Mouse (Mus musculus): Measurements from ENCODE around the gene Maml2. TPM values are rescaled to one million over a fixed set of nuclear protein-coding genes. Genes with fewer than 3 reads are reported as not detected.

Maml2 gene
- total RNA-seq, 2 experiments from 2014 or later, result 0.26 to 2.3 TPM

GRCm38 (mm10) chr9:13484267-13485240, 186.8 kb downstream of the Maml2 start:
- ATAC-seq (replicated peaks; ENCODE audit: poor library complexity, severe bottlenecking), result peak; percentile 83

- ATAC-seq (replicated peaks; ENCODE audit: poor library complexity, severe bottlenecking), result no peak
These were observed 188.2 kb downstream of the Maml2 start for GRCm38 (mm10) chr9:13485914-13486313.

DNA sequence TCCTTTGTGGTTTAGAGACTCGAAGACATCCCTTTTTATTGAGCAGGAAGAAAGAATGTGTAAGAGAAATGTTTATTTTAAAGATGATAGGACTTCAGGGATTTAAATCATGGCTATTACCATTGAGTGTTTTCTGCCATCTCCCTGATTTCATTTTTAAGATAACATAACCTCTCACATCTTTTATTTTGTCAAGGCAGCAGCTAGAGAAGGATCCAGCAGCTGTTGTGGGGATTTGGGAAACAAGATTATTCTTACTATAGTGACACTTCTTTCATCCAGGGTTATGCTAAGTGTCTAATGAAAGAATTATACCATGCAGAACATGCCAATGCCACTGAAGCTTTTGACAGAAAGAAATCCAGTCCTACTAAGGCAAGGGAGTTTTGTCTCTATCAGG, 193.3 kb downstream of the Maml2 start:
- no peak for ATAC-seq (replicated peaks; ENCODE audit: poor library complexity, severe bottlenecking)

DNA sequence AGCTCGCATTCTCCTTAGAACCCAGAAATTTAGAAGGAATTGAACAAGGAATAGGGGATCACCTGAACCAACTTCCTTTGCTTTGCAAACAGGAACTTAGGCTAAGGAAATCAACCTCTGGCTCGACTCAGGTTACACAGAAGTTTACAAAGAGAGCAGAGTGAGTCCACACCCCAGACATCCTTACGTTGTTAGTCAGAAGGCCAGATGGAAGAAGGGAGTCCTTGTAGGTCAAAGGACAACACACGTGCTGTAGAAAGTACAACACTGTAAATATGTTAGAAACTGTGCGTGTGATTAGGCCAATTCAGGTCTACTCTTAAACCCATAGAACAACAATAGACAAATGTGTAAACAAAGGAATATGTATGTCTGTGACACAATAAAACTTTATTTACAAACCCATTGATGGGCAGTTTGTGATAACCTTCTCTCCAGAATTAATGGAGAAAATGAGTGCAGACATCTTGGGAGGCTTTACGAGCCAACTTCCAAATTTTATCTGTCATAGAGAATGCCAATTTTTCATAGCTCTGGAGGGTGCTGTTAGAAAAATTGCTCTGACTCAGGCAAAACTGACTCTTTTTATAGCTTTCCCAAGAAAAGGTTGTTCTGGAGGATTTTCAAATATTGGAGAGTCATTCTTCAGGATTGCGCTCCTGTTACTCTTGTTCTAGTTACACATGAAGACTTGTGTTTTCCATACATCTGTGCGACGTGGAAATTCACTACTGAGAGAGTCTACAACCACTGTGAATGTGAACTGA, 194.3 kb downstream of the Maml2 start:
- ATAC-seq (replicated peaks; ENCODE audit: poor library complexity, severe bottlenecking), result no peak

GRCm38 (mm10) chr9:13492807-13493206, 195.1 kb downstream of the Maml2 start:
- peak; percentile 55 for ATAC-seq (replicated peaks; ENCODE audit: poor library complexity, severe bottlenecking)

DNA sequence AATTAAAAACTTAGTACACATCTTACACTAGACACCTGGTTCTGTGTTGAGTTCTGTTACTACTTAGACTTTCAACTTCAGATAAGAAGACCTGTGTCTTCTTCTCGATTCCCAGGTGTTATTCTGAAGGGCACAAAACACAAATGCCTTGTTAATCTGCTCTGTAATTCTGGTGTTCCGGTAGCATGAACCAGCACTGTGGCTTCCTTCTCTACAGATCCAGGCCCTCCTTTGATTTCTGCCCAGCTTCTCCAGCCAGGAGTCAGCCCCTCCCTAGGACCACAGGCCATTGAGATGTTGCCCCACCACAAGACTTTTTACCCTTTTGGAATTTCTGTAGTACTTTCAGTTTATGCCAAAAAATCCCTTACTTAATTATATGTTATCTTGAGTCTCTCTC, 196.0 kb downstream of the Maml2 start:
- ATAC-seq (replicated peaks; ENCODE audit: poor library complexity, severe bottlenecking), result no peak

- no peak for ATAC-seq (replicated peaks; ENCODE audit: poor library complexity, severe bottlenecking)
These were observed 197.8 kb downstream of the Maml2 start for GRCm38 (mm10) chr9:13495530-13495929.

GRCm38 (mm10) chr9:13497016-13497415, 199.3 kb downstream of the Maml2 start:
- no peak for ATAC-seq (replicated peaks; ENCODE audit: poor library complexity, severe bottlenecking)

DNA sequence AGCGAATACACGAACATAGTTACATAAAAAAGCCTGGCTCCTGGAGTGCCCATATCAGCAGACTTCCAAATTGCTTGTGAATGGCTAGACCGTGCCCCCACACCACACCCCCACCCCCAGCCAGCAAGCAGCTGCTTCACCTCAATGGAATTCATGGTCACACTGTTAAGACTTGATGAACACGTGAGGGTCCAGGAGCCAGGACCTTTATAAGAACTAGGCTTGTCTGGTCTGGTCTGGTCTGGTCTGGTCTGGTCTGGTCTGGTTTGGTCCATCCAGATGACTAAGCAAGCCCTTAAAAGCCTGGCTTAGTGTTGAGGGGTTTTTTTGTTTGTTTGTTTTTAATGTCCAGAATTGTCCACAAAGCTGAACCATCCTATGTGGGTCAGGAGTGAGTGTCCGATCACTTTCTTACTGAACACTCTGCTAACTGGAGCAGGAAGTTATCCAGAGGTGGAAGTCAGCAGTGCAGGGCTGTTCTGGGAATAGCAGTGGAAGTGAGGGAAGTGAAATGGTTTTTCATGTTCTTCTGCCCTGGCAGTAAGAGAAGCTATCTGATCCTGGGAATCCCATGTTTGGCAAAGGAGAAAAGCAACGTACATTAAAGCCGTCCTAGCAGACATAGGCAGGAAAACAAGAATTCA, 200.1 kb downstream of the Maml2 start:
- ATAC-seq (replicated peaks; ENCODE audit: poor library complexity, severe bottlenecking), result no peak

GRCm38 (mm10) chr9:13500045-13500444, 202.3 kb downstream of the Maml2 start:
- ATAC-seq (replicated peaks; ENCODE audit: poor library complexity, severe bottlenecking), result no peak

- ATAC-seq (replicated peaks; ENCODE audit: poor library complexity, severe bottlenecking), result no peak
These were observed 207.3 kb downstream of the Maml2 start for GRCm38 (mm10) chr9:13505024-13505423.

DNA sequence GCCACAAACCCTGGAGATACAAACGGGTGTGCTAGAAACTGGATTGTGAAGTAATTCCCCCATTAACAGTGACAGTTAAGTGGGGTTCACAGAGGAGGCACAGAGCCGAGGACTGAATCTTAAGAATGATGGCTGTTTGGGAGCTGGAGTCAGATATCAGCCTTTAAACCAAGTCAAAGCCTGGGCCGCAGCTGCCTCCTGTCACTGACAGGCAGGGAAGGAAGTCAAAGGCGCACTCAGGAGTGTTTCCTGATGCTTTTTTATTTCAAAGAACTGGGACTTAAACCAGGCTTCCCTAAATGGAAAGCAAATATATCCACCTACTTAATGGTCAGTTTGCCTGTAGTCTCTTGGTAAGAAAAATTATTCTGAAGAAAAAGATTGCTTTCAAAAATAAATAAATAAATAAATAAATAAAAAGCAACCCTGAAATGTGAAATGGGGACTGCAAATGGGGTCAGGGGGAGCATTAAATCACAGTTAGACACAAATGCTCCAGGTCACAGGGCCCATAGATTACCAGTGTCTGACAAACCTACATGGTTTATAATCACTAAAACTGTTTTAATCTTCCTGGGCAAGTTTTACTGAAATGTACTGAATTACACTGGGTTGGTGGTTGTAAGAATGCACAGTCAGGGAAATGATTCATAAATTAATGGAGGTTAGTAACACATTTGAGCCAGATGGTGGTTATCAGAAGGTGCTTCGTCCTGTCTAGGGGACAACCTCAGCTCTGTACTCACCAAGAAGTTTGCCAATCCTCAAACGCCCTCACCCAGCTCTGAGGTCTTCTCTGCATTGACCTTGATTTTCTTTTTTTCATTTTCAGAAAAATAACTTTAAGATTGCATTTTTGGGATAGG, 209.4 kb downstream of the Maml2 start:
- no peak for ATAC-seq (replicated peaks; ENCODE audit: poor library complexity, severe bottlenecking)

DNA sequence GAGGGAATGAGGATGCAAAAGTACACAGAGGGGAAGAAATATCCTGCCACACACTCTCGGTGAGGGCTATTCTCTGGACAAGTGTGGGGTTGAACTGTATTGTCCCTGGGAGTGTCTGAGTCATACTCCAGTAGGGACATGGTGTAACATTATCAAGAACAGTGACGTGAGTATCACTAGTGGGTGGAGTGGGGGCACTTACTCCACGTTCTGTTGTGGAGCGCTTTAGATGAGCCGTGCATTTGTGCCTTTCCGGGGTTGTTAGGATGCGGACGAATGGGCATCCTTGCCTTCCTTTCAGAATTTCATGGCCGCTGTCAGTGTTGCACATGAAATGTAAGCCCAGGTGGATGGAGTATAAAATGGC, 210.0 kb downstream of the Maml2 start:
- ATAC-seq (replicated peaks; ENCODE audit: poor library complexity, severe bottlenecking), result no peak

DNA sequence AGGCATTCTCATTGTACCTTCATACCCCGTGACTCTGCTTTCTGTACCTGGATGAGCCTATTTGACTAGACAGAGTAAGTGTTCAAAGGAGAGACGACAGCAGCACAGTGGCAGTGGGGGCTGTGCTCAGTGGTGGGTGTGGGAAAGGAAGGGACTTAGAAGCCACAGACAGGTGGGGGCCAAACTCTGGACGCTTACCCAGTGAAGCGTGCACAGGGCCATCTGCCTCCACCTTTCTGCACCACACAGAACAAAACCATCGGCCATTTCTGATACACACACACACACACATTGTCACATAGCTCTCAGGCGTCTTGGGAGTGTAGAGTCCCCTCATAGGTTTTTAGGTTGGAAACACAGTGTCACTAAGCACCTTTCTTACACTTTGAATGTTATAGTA, 212.0 kb downstream of the Maml2 start:
- ATAC-seq (replicated peaks; ENCODE audit: poor library complexity, severe bottlenecking), result no peak

DNA sequence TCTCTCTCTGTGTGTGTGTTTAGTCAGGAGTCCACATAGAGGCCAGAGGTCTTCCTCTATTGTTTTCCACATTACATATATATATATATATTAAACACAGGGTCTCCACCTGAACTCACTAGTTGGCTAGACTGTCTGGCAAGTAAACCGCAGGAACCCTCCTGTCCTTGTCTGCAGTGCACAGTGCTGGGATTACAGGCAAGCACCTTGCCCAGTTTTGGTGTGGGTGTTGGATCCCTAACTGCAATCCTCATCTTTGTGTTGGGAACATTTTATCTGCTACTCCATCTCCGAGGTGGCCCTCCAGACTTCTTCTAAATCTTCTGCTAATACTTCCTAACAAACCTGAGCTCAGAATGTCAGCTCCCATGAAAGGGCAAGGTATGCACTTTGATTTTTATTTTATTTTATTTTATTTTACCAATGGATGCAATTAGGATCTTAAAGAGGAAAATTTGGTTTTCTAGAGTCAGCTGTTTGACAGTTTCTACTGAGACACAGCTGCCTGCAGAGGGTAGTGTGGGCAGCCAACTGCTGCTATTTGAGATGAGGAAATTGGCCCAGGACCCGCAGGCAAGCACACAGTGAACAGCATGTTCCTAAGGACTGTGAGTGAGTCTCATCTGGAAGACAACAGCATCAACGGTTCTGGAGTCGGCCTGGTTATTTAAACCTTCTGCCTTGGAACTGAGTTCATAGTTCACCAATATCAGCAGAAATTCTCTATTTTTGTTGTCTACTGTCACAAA, 213.0 kb downstream of the Maml2 start:
- peak; percentile 67; the same call in 1 of the 2 replicates for ATAC-seq (replicated peaks; ENCODE audit: poor library complexity, severe bottlenecking)

GRCm38 (mm10) chr9:13513135-13513534, 215.4 kb downstream of the Maml2 start:
- no peak for ATAC-seq (replicated peaks; ENCODE audit: poor library complexity, severe bottlenecking)

DNA sequence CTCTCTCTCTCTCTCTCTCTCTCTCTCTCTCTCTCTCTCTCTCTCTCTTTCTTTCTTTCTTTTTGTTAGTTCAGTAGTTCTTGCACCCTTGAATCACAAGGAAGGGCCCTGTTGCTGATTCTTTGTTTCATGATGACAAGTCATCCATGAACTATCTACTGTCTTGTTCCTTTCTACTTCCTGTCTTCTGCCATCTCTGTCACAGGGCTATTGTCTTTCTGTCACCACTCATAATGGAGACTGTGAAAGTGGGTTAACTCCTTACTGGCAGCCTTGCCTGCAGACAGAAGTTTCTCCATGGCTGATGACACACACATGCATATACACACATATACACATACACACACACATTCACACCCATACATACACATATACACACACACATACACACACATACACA, 216.7 kb downstream of the Maml2 start:
- no peak for ATAC-seq (replicated peaks; ENCODE audit: poor library complexity, severe bottlenecking)

GRCm38 (mm10) chr9:13515976-13516375, 218.2 kb downstream of the Maml2 start:
- ATAC-seq (replicated peaks; ENCODE audit: poor library complexity, severe bottlenecking), result no peak

- peak; percentile 71 for ATAC-seq (replicated peaks; ENCODE audit: poor library complexity, severe bottlenecking)
These were observed 220.3 kb downstream of the Maml2 start for GRCm38 (mm10) chr9:13518031-13518430.
